Mouse (Mus musculus) hindbrain, embryonic 10.5 days (tissue): ENCODE results near the gene Smyd1. TPM values are rescaled to one million over a fixed set of nuclear protein-coding genes. Genes with fewer than 3 reads are reported as not detected.
"Not testable (repeated sequence)": the region's sequence is repeated elsewhere in the genome, so short reads cannot be mapped to it uniquely, and the experiment has no call there.

Experiments used
- DNase-seq: peaks from one replicate; pipeline ENCODE4 v3.0.0-alpha.2; 2017; ENCODE audit warnings: low spot score
- H3K27ac ChIP-seq: fragments of 300-500 bp; sonication (generic); 2 replicates; pipeline ENCODE4 v1.5.1; 2016; ENCODE audit warnings: mild to moderate bottlenecking, moderate library complexity
- H3K27me3 ChIP-seq: fragments of 300-500 bp; sonication (generic); 2 replicates; pipeline ENCODE4 v1.6.1; 2016; ENCODE audit warnings: mild to moderate bottlenecking; ENCODE audit not compliant: poor library complexity, insufficient read depth, severe bottlenecking
- H3K36me3 ChIP-seq: fragments of 300-500 bp; sonication (generic); 2 replicates; pipeline ENCODE4 v1.6.1; 2016; ENCODE audit warnings: mild to moderate bottlenecking, moderate library complexity
- H3K4me1 ChIP-seq: fragments of 300-500 bp; sonication (generic); replicated peaks from 2 replicates; pipeline ENCODE4 v1.6.1; 2016; ENCODE audit warnings: mild to moderate bottlenecking
- H3K4me3 ChIP-seq: fragments of 300-500 bp; sonication (generic); 2 replicates; pipeline ENCODE4 v1.5.1; 2016; ENCODE audit warnings: mild to moderate bottlenecking, moderate library complexity
- H3K9me3 ChIP-seq: fragments of 300-500 bp; sonication (generic); 2 replicates; pipeline ENCODE4 v1.6.1; 2016; ENCODE audit warnings: mild to moderate bottlenecking, moderate library complexity
- WGBS: fragments of 180-500 bp; shearing (Covaris S2); methylation state at CpG from one replicate; pipeline ENCODE4 v1.1.7; 2016; 5-methylcytosine and 5-hydroxymethylcytosine counted together
- polyA plus RNA-seq: library from polyadenylated mRNA; unstranded; fragments of >200 nt; fragmentation: Nextera tagmentation; extraction: Ambion mirVana; gene quantifications from 2 replicates; pipeline ENCODE4 v1.2.1, GENCODE M21; 2016

Gene Smyd1
- polyA plus RNA-seq, 1 experiment from 2014 or later, result 0.14 TPM

GRCm38 (mm10) chr6:71341179-71341578, 19.1 kb upstream of the Smyd1 start:
- no peaks in the 10 kb centered on the region for H3K9me3 ChIP-seq
- H3K36me3 ChIP-seq, result no peaks in the 10 kb centered on the region
- no peak overlapping the region for H3K27ac ChIP-seq
- WGBS, result 85% methylated on average over 9 of the region's 9 CpGs
- no peak overlapping the region for H3K4me3 ChIP-seq
- no peaks in the 10 kb centered on the region for H3K4me1 ChIP-seq
- no peaks in the 10 kb centered on the region for H3K27me3 ChIP-seq
- DNase-seq, result no peak

DNA sequence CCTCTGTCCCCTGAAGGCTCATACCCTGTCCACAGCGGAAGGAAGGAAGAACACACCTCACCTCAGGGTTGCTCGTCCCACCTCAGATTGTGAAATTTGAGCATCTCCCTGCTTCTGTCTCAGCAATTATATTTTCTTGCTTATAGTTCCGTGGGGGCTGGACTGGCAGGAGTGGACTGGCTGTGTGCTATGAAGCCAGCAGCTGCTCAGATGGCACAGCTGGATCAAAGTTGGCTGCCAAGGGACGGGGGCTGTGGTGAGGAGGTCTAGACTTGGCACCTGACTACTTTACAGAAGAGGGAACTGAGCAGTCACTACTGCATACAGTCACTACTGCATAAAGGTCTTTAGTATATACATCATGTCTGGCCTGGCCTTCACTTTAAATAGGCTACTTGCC, 17.3 kb upstream of the Smyd1 start:
- H3K27me3 ChIP-seq, result no peaks in the 10 kb centered on the region
- H3K36me3 ChIP-seq, result no peaks in the 10 kb centered on the region
- H3K4me1 ChIP-seq, result no peaks in the 10 kb centered on the region
- WGBS, result 87% methylated on average over 4 of the region's 4 CpGs
- H3K27ac ChIP-seq, result no peak overlapping the region
- no peak overlapping the region for H3K4me3 ChIP-seq
- DNase-seq, result no peak
- H3K9me3 ChIP-seq, result no peaks in the 10 kb centered on the region

DNA sequence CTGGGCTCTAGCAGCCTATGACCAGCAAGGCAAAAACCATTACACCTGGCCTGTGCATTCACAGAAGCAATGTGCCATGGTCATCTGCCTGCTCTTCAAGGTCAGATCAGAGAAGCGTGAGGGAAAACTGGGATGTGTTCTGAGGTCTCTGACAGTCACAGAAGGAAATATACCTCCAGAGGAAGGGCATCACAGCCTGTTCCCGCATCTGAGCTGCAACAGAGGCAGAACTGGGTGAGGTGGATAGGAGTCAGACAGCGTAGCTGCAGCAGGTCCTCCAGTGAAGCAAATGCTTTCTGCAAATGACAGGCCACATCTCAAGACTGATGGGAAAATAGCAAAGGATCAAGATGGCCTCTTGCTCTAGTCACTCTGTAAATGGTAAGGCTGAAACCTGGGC, 16.9 kb upstream of the Smyd1 start:
- Histone ChIP-seq H3K4me3 (no peak overlapping the region), H3K4me1 (no peaks in the 10 kb centered on the region), H3K36me3 (no peaks in the 10 kb centered on the region), H3K27me3 (no peaks in the 10 kb centered on the region), H3K9me3 (no peaks in the 10 kb centered on the region), H3K27ac (no peak overlapping the region)
- WGBS, result 90% methylated on average over 3 of the region's 3 CpGs
- no peak for DNase-seq

DNA sequence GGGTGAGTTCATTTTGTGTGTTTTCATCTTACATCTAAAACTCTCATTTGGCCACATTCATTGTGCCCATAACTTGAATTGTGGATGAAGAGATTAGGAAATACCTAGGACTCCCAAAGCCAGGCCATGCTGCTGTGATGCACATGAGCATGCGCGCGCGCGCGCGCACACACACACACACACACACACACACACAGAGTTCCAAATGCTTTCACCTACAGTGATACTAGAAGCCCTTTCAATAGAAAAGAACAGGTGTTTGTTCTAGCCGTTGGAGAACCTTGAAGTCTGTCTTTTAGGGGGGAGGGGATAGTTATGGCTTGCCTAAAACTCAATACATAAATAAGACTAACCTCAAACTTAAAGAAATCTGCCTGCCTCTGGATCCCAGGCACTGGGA, 15.6 kb upstream of the Smyd1 start:
- DNase-seq, result no peak
- 0 out of 2 replicates have a peak, but pooled peaks cover 4% of the 10 kb centered on the region for H3K4me1 ChIP-seq
- no peaks in the 10 kb centered on the region for H3K36me3 ChIP-seq
- no peaks in the 10 kb centered on the region for H3K27me3 ChIP-seq
- no peak overlapping the region for H3K27ac ChIP-seq
- no peaks in the 10 kb centered on the region for H3K9me3 ChIP-seq
- no peak overlapping the region for H3K4me3 ChIP-seq
- 93% methylated on average over 8 of the region's 8 CpGs for WGBS

GRCm38 (mm10) chr6:71333578-71334273, 11.7 kb upstream of the Smyd1 start:
- no peak overlapping the region for H3K27ac ChIP-seq
- DNase-seq, result no peak
- 88% methylated on average over 11 of the region's 11 CpGs for WGBS

GRCm38 (mm10) chr6:71333031-71333430, 11.0 kb upstream of the Smyd1 start:
- H3K4me3 ChIP-seq, result no peak overlapping the region
- no peaks in the 10 kb centered on the region for H3K27me3 ChIP-seq
- no peaks in the 10 kb centered on the region for H3K36me3 ChIP-seq
- WGBS, result 79% methylated on average over 3 of the region's 3 CpGs
- no peaks in the 10 kb centered on the region for H3K9me3 ChIP-seq
- DNase-seq, result no peak
- H3K4me1 ChIP-seq, result 0 out of 2 replicates have a peak, but pooled peaks cover 4% of the 10 kb centered on the region
- no peak overlapping the region for H3K27ac ChIP-seq

More at GRCm38 (mm10) chr6:71333578-71334273, 11.7 kb upstream of the Smyd1 start:
- H3K36me3 ChIP-seq, result no peaks in the 10 kb centered on the region
- H3K4me3 ChIP-seq, result no peak overlapping the region
- no peaks in the 10 kb centered on the region for H3K9me3 ChIP-seq
- no peaks in the 10 kb centered on the region for H3K27me3 ChIP-seq
- H3K4me1 ChIP-seq, result 0 out of 2 replicates have a peak, but pooled peaks cover 4% of the 10 kb centered on the region

DNA sequence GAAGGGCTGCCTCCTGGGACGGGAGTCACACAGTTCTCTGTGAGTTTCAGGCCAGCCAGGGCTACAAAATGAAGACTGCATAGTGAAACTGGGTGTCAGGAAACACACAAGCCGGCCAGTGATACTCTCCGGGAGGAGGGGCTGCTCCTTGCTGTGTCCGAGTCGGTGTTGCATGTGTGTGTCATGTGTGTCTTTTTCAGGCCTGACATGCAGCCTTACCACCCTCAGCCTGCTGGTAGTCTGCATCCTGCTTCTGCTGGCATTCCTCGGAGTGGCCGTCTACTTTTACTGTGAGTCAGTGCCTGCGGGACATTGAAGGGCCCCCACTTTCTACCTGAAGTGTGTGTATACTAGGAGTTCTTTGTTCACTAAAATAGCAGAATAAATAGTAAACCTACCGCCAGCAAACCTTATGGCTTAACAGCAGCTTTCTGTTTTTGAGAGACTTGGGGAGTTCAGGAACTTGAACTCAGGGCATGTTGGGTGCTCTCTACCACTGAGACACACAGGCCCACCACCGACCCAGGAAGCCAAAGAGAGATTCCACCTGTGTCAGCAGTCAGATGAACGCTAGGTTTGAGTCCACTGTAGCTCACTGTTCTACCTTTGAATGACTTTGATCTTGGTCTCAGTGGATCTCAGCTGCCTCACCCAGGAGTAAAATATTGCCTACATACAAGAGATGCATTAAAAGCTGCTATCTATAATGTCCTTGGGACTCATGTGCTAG, 10.4 kb upstream of the Smyd1 start:
- H3K27ac ChIP-seq, result no peak overlapping the region
- no peaks in the 10 kb centered on the region for H3K9me3 ChIP-seq
- H3K4me3 ChIP-seq, result no peak overlapping the region
- DNase-seq, result no peak
- 83% methylated on average over 11 of the region's 11 CpGs for WGBS
- H3K4me1 ChIP-seq, result 0 out of 2 replicates have a peak, but pooled peaks cover 4% of the 10 kb centered on the region
- H3K36me3 ChIP-seq, result no peaks in the 10 kb centered on the region
- no peaks in the 10 kb centered on the region for H3K27me3 ChIP-seq

- H3K9me3 ChIP-seq, H3K4me1 ChIP-seq, H3K4me3 ChIP-seq, DNase-seq, H3K27ac ChIP-seq, H3K36me3 ChIP-seq, H3K27me3 ChIP-seq: not testable (repeated sequence)
- WGBS, result 87% methylated on average over 2 of the region's 4 CpGs
These were observed 9.5 kb upstream of the Smyd1 start for GRCm38 (mm10) chr6:71331491-71331890.

- Histone ChIP-seq H3K4me1 (0 out of 2 replicates have a peak, but pooled peaks cover 4% of the 10 kb centered on the region), H3K27ac (no peak overlapping the region), H3K4me3 (no peak overlapping the region), H3K9me3 (no peaks in the 10 kb centered on the region), H3K36me3 (no peaks in the 10 kb centered on the region), H3K27me3 (no peaks in the 10 kb centered on the region)
- DNase-seq, result no peak
- 91% methylated on average over 7 of the region's 7 CpGs for WGBS
These were observed 8.5 kb upstream of the Smyd1 start for GRCm38 (mm10) chr6:71330486-71330885.

GRCm38 (mm10) chr6:71329881-71330280, 7.8 kb upstream of the Smyd1 start:
- no peaks in the 10 kb centered on the region for H3K27me3 ChIP-seq
- H3K4me3 ChIP-seq, result no peak overlapping the region
- no peak overlapping the region for H3K27ac ChIP-seq
- 87% methylated on average over 6 of the region's 6 CpGs for WGBS
- no peaks in the 10 kb centered on the region for H3K36me3 ChIP-seq
- no peak for DNase-seq
- H3K9me3 ChIP-seq, result no peaks in the 10 kb centered on the region
- H3K4me1 ChIP-seq, result 0 out of 2 replicates have a peak, but pooled peaks cover 4% of the 10 kb centered on the region

- no peak overlapping the region for H3K27ac ChIP-seq
- WGBS, result 89% methylated on average over 9 of the region's 9 CpGs
- H3K36me3 ChIP-seq, result no peaks in the 10 kb centered on the region
- H3K4me1 ChIP-seq, result no peaks in the 10 kb centered on the region
- H3K9me3 ChIP-seq, result no peaks in the 10 kb centered on the region
- no peaks in the 10 kb centered on the region for H3K27me3 ChIP-seq
- H3K4me3 ChIP-seq, result no peak overlapping the region
- no peak for DNase-seq
These were observed 2.8 kb upstream of the Smyd1 start for GRCm38 (mm10) chr6:71324816-71325215.

DNA sequence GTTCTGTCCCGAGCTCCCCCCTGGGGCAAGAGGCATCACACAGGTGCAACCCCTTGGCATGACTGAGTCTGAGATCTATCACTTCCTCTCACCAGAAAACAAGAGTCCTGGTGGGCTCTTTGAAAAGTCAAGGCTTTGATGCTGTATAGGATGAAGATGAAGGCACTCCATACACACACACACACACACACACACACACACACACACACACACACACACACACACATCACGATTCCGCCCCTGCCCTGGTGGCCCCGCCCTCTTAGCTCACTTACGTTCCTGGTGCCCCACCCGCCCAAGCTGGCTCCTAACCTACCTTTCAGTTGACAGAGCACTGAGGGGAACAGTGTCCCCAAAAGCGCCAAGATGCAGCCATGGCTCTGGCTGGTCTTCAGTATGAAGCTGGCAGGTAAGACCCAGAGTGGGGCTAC, 473 bp upstream of the Smyd1 start, which contains the start of gene Cd8b1:
TSS of gene Cd8b1 (plus strand) at position 298 of the 431 bp plus-strand sequence.
- 90% methylated on average over 7 of the region's 7 CpGs for WGBS
- Histone ChIP-seq H3K27me3 (no peaks in the 10 kb centered on the region), H3K36me3 (no peaks in the 10 kb centered on the region)

GRCm38 (mm10) chr6:71307486-71307885, 14.5 kb downstream of the Smyd1 start:
- no peak for DNase-seq
- Histone ChIP-seq H3K36me3 (no peaks in the 10 kb centered on the region), H3K4me3 (no peak overlapping the region), H3K4me1 (no peaks in the 10 kb centered on the region), H3K27ac (no peak overlapping the region), H3K27me3 (no peaks in the 10 kb centered on the region), H3K9me3 (no peaks in the 10 kb centered on the region)
- 92% methylated on average over 8 of the region's 8 CpGs for WGBS

More for the DNA sequence above, 473 bp upstream of the Smyd1 start, which contains the start of gene Cd8b1:
- H3K4me1 ChIP-seq, result no peaks in the 10 kb centered on the region
- H3K27ac ChIP-seq, result no peak within 1 kb of the TSS
- no peak for DNase-seq
- H3K4me3 ChIP-seq, result no peak within 1 kb of the TSS
- no peaks in the 10 kb centered on the region for H3K9me3 ChIP-seq
